Mouse (Mus musculus) retina, embryonic 14.5 days (tissue): Measurements from ENCODE around the gene Trim27.

Experiments used
- DNase-seq: peaks from one replicate; pipeline ENCODE4 v3.0.0-alpha.2; 2015; ENCODE audit warnings: low spot score

Trim27 gene

DNA sequence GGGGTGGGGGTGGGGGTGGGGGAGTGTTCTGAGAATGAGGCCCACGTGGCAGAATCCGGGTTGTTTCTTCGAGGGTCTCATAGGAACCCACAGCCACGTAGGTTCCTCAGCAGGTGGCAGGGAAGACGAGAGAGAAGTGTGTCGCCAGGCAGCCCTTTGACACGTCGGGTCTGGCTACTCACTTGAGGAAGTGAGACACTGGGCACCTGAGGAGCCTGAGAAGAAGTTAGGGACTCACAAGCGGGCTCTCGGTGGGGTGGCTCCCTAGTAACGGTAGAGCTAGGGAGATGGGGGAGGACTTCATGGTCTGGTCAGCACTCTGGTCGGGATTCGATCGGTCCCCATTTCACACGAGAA is at the start of gene Trim27:
Gene Trim27, plus strand, starts transcription at position 79 of the 357 bp plus-strand sequence.
- no peak for DNase-seq

DNA sequence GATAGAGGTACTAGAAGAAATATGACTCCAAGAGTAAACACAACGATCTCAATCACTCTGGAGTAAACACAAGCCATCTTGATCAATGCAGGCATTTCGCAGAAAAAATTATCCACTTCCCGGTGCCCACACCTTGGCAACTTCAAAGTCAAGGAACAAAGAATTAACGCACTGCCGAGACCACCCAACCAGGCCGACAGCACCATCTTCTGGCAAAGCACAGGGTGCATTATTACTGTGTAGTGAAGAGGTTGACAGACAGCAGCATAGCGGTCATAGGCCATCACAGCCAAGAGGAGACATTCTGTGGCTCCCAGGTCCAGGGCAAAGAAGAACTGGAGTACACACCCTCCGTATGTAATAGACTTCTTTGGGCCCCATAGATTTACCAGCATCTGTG is 36.8 kb upstream of the Trim27 start:
- DNase-seq: no peak

- DNase-seq: no peak
Measured at GRCm38 (mm10) chr13:21145767-21146166, 33.5 kb upstream of the Trim27 start, which contains the start of gene Olfr1368. Gene Olfr1368 (minus strand): TSS chr13:21145867.

GRCm38 (mm10) chr13:21155888-21156287 is 23.4 kb upstream of the Trim27 start:
- no peak for DNase-seq

DNA sequence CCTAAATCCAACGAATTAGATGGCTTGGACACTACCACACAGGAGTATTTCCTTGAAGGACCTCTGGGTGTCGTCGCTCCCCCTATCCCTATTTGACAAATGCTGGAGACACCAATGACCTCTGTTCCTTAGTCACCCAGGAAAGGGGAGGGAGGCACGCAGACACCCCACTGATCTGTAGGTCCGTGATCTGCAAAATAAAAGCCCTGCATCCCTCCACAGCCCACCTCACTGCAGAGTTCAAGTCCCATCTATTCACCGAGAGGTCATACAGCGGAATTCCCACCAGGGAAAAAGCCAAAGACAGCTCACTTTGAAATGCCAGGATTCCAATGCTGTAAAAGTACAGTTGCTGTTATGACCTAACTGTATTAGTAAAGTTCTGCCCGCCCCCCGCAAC is 21.2 kb upstream of the Trim27 start:
- peak; percentile 21 for DNase-seq

DNA sequence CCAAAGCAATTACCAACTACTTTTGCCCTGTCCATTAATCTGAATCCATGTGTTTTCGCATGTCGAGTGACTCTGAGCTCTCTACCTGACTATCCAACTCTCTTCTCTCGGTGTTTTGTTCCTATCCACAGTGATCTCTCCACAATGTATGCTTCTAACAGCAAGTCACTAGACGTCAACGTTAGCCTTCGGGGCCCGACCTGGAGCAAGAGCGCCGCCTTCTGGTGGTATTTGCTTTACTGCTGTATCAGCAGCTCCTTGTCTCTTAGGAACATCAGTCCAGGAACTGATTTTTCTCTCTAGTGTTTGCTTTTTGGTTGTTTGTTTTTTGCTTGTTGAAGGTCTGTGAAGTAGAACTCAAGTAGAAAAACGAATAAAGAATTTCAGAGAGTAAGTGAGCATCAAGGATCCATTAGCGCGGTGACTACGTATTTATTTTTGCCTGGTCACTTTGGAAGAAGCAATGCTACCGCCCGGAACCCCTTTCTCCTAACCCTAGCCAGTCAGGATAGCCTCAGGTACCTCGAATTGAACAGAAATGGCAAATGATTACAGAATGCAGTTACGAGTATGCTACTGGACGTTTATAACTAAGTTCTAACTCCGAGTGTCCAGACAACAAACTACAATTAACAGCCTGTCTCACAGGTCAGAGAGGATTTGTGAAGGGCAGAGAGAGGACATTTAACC is 20.3 kb upstream of the Trim27 start:
- peak; percentile 93 for DNase-seq

- DNase-seq: peak; percentile 53
Measured at GRCm38 (mm10) chr13:21159475-21159819, 19.8 kb upstream of the Trim27 start.

GRCm38 (mm10) chr13:21160041-21160511 is 19.2 kb upstream of the Trim27 start:
- peak; percentile 48 for DNase-seq

GRCm38 (mm10) chr13:21160657-21161590 is 18.3 kb upstream of the Trim27 start:
- peak; percentile 98 for DNase-seq

DNA sequence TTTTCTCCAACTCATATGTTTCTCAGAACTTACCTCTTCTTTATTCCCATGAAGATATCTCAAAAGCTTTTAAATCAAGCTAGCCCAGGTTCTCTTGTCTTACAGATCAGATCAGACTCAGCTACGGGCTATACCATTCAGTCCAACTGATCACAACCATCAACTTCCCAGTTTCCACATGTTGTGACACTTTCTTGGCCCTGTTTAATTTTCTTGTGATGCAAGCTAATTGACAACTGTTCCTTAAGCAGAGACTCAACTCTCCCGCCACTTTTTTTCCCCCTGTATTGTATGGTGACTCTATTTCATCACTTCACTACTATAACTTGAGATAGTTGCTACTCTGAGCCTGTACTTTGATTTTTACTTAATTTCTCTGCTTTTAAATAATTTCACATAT is 17.7 kb upstream of the Trim27 start:
- DNase-seq: no peak

DNA sequence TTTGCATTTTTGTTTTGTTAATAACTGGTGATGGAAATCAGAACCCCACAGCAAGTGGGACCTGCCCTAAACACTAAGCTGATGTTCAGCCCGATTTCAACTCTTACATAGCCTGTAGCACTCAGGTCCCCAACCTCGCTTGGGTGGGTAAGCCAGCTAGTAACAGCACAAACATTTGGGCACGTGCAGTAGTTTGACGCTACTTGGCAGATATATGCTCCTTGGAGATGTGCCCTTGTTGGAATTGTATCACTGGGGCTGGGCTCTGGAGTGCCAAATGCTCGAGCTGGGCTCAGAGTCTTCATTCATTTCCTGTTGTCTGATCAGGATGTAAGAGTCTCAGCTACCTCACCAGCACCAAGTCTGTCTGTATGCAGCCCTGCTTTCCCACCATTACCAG is 16.7 kb upstream of the Trim27 start:
- no peak for DNase-seq

DNA sequence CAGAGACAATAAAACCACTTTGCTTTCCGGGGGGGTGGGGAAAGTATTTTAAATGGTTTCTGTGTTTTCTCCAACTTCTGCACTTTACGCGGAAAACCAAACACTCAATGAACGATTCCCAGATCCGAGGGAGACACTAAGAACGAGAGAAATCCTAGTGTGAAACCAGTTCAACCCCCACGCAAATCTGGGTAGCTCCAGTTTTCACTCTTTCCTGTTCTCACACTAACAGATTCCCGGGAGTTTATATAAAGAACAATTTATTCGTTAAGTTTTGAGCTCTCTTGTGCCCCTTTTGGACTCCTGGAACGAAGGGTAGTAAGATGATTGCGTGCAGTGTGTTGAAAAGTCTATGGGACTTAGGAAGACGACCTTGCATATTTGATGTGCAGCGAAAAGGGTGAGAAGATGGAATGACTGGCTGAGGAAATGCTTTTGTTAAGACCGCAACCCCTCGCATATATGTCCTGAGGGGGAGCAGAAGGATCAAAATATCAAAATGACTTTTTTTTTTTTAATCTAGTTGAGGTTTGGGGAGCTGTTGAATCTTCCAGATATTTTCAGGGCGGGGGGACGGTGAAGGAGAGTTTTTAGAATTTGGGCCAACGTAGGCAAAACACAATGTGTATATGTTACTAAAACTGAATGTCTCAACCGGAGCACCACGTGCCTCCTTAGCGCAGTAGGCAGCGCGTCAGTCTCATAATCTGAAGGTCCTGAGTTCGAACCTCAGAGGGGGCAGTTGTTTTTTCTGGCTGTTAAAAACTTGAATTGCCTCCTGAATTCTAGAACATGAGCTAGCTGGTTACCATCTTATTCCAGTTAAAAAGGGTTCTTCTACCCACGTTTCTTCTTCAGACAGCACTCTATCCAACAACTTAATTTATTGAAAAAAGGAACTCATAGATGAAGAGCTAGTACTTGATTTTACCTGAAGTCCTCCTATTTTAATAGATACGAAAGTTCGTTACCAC is 12.0 kb upstream of the Trim27 start:
- peak; percentile 93 for DNase-seq

GRCm38 (mm10) chr13:21167910-21168300 is 11.3 kb upstream of the Trim27 start:
- peak; percentile 81 for DNase-seq

GRCm38 (mm10) chr13:21168371-21169011 is 10.8 kb upstream of the Trim27 start:
- peak; percentile 69 for DNase-seq

- no peak for DNase-seq
Measured at GRCm38 (mm10) chr13:21169121-21169656, 10.1 kb upstream of the Trim27 start.

GRCm38 (mm10) chr13:21169657-21170430 is 9.4 kb upstream of the Trim27 start:
- peak; percentile 88 for DNase-seq

DNA sequence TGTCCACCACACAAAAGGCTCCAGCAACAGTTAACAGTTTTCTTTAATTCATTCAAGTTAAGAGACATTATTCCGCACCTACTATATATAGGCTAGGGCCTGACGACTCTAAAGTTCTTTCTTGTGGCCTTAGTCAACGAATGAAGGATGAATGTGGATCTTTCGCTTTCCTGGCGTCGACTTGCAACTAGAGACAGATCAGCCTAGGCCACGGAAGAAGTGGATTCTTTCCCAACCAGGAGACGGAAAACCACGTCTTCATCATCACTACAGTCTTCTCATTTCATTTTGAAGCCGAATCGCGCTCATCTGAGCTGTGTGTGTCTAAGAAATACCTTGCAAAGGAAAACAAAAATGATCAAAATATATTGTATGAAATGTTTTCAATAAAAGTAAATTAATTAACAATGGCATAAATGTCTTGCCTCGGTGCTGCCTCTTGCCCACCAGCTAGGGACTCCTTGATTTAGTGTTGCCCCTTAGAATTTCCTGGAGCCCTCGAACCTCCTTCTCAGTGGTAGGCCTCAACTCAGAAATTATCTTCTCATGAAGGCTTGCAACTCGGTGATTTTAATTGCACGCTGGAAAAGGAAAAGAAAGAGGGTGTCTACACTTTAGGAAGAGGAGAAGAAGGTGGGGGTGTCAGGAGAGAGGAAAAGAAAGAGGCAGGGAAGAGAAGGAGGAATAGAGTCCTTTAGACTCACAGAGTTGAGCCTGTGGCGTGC is 8.7 kb upstream of the Trim27 start:
- no peak for DNase-seq

DNA sequence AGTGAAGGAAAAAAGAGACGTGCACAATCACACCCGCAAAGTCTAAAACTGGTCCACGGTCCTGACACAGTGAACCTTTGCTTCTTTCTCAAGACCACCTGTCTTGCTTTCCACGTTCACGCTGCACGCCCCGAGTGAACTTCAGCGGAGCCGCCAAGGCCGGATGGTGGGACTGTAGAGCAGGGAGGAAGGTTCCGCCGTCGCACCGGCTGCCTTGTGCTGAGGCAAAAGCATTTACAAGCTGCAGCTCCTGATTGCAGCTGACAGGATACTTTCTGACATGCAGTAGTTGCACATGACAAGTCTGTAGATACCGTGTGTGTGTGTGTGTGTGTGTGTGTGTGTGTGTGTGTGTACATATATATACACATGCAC is 8.1 kb upstream of the Trim27 start:
- DNase-seq: peak; percentile 53

DNA sequence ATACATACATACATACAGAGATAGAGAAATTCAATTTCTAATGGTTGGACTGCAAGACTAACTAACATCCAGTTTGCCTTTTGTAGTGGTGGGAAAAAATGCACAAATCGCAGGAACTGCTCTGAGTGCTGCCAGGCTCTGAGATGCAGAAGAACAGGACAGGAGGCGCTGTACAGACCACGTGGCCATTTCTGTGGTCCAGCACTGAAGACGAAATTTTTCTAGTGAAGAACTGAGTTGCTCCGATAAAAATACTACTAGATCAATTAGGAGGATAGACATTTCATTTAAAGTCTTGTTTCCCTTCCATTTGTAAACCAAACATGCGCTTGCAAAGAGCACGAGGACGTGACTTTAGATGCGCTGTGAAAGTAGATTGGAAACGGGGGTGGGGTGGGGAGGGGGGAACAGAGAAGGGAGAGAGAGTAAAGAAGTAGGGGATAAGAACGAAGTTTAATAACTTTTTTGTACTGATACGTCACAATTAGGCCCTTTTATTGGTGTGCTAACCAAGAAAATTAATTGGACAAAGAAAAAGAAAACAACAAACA is 7.6 kb upstream of the Trim27 start:
- DNase-seq: peak; percentile 73
